Mouse (Mus musculus) thymus, postnatal 4 days (tissue): Measurements from ENCODE around the gene Maml3.
A peak's percentile ranks its signal among the peaks of the same experiment; 100 is the strongest.

ENCODE experiments used
- DNase-seq: peaks from one replicate; pipeline ENCODE4 v3.0.0; 2021

The Maml3 gene

GRCm38 (mm10) chr3:52088458-52089341 lies 16.2 kb downstream of the Maml3 start:
- DNase-seq: peak; percentile 87

GRCm38 (mm10) chr3:52087636-52088280 lies 17.1 kb downstream of the Maml3 start:
- DNase-seq: no peak

- no peak for DNase-seq
Observed at GRCm38 (mm10) chr3:52078763-52079162, 26.1 kb downstream of the Maml3 start.

GRCm38 (mm10) chr3:52073959-52074358 lies 30.9 kb downstream of the Maml3 start:
- no peak for DNase-seq

- DNase-seq: no peak
Observed at GRCm38 (mm10) chr3:52071996-52072395, 32.9 kb downstream of the Maml3 start.

GRCm38 (mm10) chr3:52070163-52070478 lies 34.8 kb downstream of the Maml3 start:
- no peak for DNase-seq

GRCm38 (mm10) chr3:52069304-52070162 lies 35.3 kb downstream of the Maml3 start:
- peak; percentile 74 for DNase-seq

- DNase-seq: no peak
Observed at GRCm38 (mm10) chr3:52068885-52069284, 36.0 kb downstream of the Maml3 start.

GRCm38 (mm10) chr3:52067181-52067580 lies 37.7 kb downstream of the Maml3 start:
- no peak for DNase-seq

- DNase-seq: no peak
Observed at GRCm38 (mm10) chr3:52066142-52066541, 38.7 kb downstream of the Maml3 start.

GRCm38 (mm10) chr3:52063261-52063655 lies 41.6 kb downstream of the Maml3 start:
- no peak for DNase-seq

- DNase-seq: no peak
Observed at GRCm38 (mm10) chr3:52062389-52063260, 42.3 kb downstream of the Maml3 start.

- DNase-seq: no peak
Observed at GRCm38 (mm10) chr3:52061472-52062388, 43.1 kb downstream of the Maml3 start.

- no peak for DNase-seq
Observed at GRCm38 (mm10) chr3:52060886-52061285, 44.0 kb downstream of the Maml3 start.

GRCm38 (mm10) chr3:52051801-52052200 lies 53.1 kb downstream of the Maml3 start:
- DNase-seq: no peak

- DNase-seq: no peak
Observed at GRCm38 (mm10) chr3:52048082-52048481, 56.8 kb downstream of the Maml3 start.

- no peak for DNase-seq
Observed at GRCm38 (mm10) chr3:52047537-52047936, 57.3 kb downstream of the Maml3 start.

GRCm38 (mm10) chr3:52046895-52047372 lies 57.9 kb downstream of the Maml3 start:
- DNase-seq: peak; percentile 87

- DNase-seq: peak; percentile 69
Observed at GRCm38 (mm10) chr3:52046027-52046700, 58.7 kb downstream of the Maml3 start.

GRCm38 (mm10) chr3:52045221-52045641 lies 59.6 kb downstream of the Maml3 start:
- peak; percentile 32 for DNase-seq
